ENCODE assay signal across 8 mouse cellular contexts in the genomic region with DNA sequence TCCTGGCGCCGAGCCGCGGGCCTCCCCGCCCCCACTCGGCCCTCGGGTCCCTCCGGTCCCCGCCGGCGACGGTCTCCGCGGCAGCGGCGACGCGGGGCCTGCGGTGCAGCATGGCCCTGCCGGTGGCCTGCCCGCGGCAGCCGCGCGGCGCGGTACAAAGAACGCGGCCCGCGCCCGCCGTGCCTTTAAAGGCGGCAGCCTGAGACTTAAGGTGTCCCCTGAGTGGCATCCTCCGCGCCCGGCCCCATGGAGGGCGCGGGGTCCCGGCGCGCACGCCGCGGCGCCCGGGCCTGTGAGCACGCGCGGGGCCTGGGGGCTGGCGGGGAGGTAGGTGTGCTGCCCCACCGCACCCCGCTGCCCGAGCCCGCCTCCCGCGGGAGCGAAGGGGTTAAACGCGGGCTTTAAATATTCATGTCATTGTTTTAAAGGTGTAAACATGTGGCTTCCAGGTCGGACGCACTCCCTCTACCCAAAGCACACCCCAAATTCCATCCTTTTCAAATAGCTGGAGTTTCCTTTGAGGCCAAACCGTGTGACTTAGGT. TPM values are rescaled to one million over a fixed set of nuclear protein-coding genes. Genes with fewer than 3 reads are reported as not detected.
DNase-seq lines count a peak whose midpoint lies in the region; ATAC-seq lines count a peak whose summit lies in the region.

No protein-coding gene starts in this region.

- under 1% methylated on average over 46 of the region's 63 CpGs for WGBS in hindbrain, embryonic 16.5 days

- no peaks in the 10 kb centered on the region for H3K27me3 ChIP-seq in hindbrain, embryonic 16.5 days (replicated peaks; ENCODE audit: control insufficient read depth, insufficient read depth, low read length)

- peak; percentile 67 for DNase-seq in layer of hippocampus, adult 11-12 months (ENCODE audit: low spot score)
- DNase-seq in layer of hippocampus, adult 9-11 months, result no peak
- peak; percentile 81 to 82 for DNase-seq in cerebellum, postnatal 14 days
- DNase-seq in frontal cortex, postnatal 10 days (ENCODE audit: low spot score in 2 of 2), result peak; percentile 50 to 68
- DNase-seq in left cerebral cortex, postnatal 4 days, result peak; percentile 67
- peak; percentile 75 for DNase-seq in mesoderm, embryonic 11.5 days (ENCODE audit: low read depth, low spot score)
- peak; percentile 37 to 58 for DNase-seq in spleen, postnatal 36 days (ENCODE audit: low spot score in 2 of 2)

- peaks cover 13% of the 10 kb centered on the region for H3K36me3 ChIP-seq in hindbrain, embryonic 16.5 days (ENCODE audit: control insufficient read depth, insufficient read depth, low read length)

- peak overlapping the region; percentile 84 for H3K4me2 ChIP-seq in hindbrain, embryonic 16.5 days (ENCODE audit: low read length)

- intact Hi-C loops in left cerebral cortex, postnatal 4 days (cut with DNase I), result no loop called here

- peak overlapping the region; percentile 92 for H3K4me3 ChIP-seq in hindbrain, embryonic 16.5 days (ENCODE audit: low read length)

- H3K9me3 ChIP-seq in hindbrain, embryonic 16.5 days (ENCODE audit: control insufficient read depth, low read length), result no peaks in the 10 kb centered on the region

- peak; percentile 66 for ATAC-seq in hindbrain, embryonic 16.5 days

- H3K27ac ChIP-seq in hindbrain, embryonic 16.5 days (ENCODE audit: low read depth, low read length), result peak overlapping the region; percentile 98

- H3K9ac ChIP-seq in hindbrain, embryonic 16.5 days (ENCODE audit: low read depth, low read length), result peak overlapping the region; percentile 100

- H3K4me1 ChIP-seq in hindbrain, embryonic 16.5 days (ENCODE audit: control insufficient read depth, insufficient read depth, low read depth, low read length), result peaks cover 18% of the 10 kb centered on the region

RNA-seq across cellular contexts. Expression of a gene that starts 1.0 kb away (rescaled TPM):
- polyA plus RNA-seq in hindbrain, embryonic 16.5 days (2015; fragmentation: Nextera tagmentation; extraction: Ambion mirVana), result 47.6 and 50.7 TPM in 2 replicates
- total RNA-seq in left cerebral cortex, postnatal 4 days (2021), result 10 to 100 TPM; 56.8 to 61.0 TPM

RNA-seq across cellular contexts. Expression of a gene that starts 36.5 kb away (rescaled TPM):
- polyA plus RNA-seq in hindbrain, embryonic 16.5 days (2015; fragmentation: Nextera tagmentation; extraction: Ambion mirVana), result 95.9 and 120 TPM in 2 replicates
- 10 to 100 TPM; 43.3 to 44.8 TPM for total RNA-seq in left cerebral cortex, postnatal 4 days (2021)
